ENCODE assay signal across 8 mouse cellular contexts in the genomic region with DNA sequence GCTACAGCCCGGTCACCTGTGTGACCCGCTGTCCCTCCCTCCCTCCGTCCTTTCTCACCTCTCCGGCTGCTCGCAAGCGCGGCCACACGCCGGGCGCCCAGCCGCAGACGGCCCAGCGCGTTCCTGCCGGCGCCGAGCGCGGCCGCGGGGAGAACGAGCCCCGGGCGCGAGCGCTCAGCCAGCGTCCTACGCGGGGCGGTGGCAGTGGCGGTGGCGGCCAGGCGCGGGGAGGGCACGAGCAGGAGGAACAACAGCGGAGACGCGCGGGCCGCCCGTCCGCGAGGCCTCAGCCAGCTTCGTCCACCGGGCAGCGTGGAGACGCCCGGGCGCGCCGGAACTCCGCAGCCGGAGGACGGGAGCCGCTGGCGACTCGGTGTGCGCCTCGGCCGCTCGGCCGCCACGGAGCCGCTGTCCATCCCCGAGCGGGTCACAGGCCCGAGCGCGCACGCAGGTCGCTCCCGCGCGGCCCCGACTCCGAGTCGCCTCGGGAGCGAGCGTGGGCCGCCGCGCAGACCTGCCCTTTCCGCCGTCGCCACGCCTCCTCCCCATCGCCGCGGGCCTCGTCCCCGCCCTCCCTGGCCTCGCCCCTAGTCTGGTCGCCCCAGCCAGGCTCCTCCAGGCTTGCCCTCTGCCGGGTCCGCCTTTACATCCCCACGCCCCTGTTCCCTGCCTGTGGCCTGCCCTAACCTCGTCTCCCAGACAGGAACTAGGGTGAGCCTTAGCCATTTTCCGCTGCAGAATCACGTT. TPM values are rescaled to one million over a fixed set of nuclear protein-coding genes. Genes with fewer than 3 reads are reported as not detected.
DNase-seq lines count a peak whose midpoint lies in the region; ATAC-seq and TF ChIP-seq lines count a peak whose summit lies in the region.

A gene (minus strand): TSS at position 481 of the 747 bp plus-strand sequence.

- TF ChIP-seq CTCF in kidney, postnatal 0 days (IDR thresholded peaks at IDR 0.05; ENCODE audit: low read depth): no peak

- peaks cover 30% of the 10 kb centered on the region for H3K4me1 ChIP-seq in heart, embryonic 13.5 days
- H3K4me1 ChIP-seq in kidney, postnatal 0 days (replicated peaks; ENCODE audit: insufficient read depth, low read length): peaks cover 16% of the 10 kb centered on the region
- peaks cover 49% of the 10 kb centered on the region for H3K4me1 ChIP-seq in liver, embryonic 12.5 days

- peak within 1 kb of the TSS; percentile 87 for H3K4me3 ChIP-seq in heart, embryonic 13.5 days
- peak within 1 kb of the TSS; percentile 70 for H3K4me3 ChIP-seq in kidney, postnatal 0 days (replicated peaks; ENCODE audit: low read depth, low read length)
- peak within 1 kb of the TSS; percentile 75 for H3K4me3 ChIP-seq in liver, embryonic 12.5 days

- no peaks in the 10 kb centered on the region for H3K9me3 ChIP-seq in heart, embryonic 13.5 days
- H3K9me3 ChIP-seq in kidney, postnatal 0 days (replicated peaks; ENCODE audit: low read length): no peaks in the 10 kb centered on the region
- H3K9me3 ChIP-seq in liver, embryonic 12.5 days (replicated peaks): no peaks in the 10 kb centered on the region

- ATAC-seq in heart, embryonic 13.5 days (ENCODE audit: extremely low read depth, insufficient number of reproducible peaks, low FRiP score, low TSS enrichment): peak; percentile 96
- peak; percentile 96 for ATAC-seq in kidney, postnatal 0 days (replicated peaks; ENCODE audit: low FRiP score, low read depth)
- ATAC-seq in liver, embryonic 12.5 days: peak; percentile 98

- peaks cover 5% of the 10 kb centered on the region for H3K36me3 ChIP-seq in heart, embryonic 13.5 days
- H3K36me3 ChIP-seq in kidney, postnatal 0 days (ENCODE audit: insufficient read depth, low read length): no peaks in the 10 kb centered on the region
- H3K36me3 ChIP-seq in liver, embryonic 12.5 days: 0 out of 2 replicates have a peak, but pooled peaks cover 6% of the 10 kb centered on the region
- no peaks in the 10 kb centered on the region for H3K36me3 ChIP-seq in splenic B cell, adult 2 months (ENCODE audit: control insufficient read depth, insufficient read depth, low read length, poor library complexity, severe bottlenecking)

- no peaks in the 10 kb centered on the region for H3K27me3 ChIP-seq in heart, embryonic 13.5 days (replicated peaks)
- no peaks in the 10 kb centered on the region for H3K27me3 ChIP-seq in kidney, postnatal 0 days (ENCODE audit: insufficient read depth, low read length)
- H3K27me3 ChIP-seq in liver, embryonic 12.5 days (replicated peaks): no peaks in the 10 kb centered on the region
- H3K27me3 ChIP-seq in splenic B cell, adult 2 months (ENCODE audit: control insufficient read depth, insufficient read depth, low read length, poor library complexity, severe bottlenecking): no peaks in the 10 kb centered on the region

- peak within 1 kb of the TSS; percentile 90 for H3K9ac ChIP-seq in heart, embryonic 13.5 days
- peak within 1 kb of the TSS; percentile 83 for H3K9ac ChIP-seq in kidney, postnatal 0 days (ENCODE audit: low read depth, low read length)
- H3K9ac ChIP-seq in liver, embryonic 12.5 days: peak within 1 kb of the TSS; percentile 79

- WGBS in heart, embryonic 13.5 days: under 1% methylated on average over 100 of the region's 100 CpGs
- WGBS in kidney, postnatal 0 days: under 1% methylated on average over 73 of the region's 100 CpGs
- under 1% methylated on average over 84 of the region's 100 CpGs for WGBS in liver, embryonic 12.5 days (ENCODE audit: insufficient replicate concordance)

- peak; percentile 74 to 82 for DNase-seq in CD8-positive naive resting alpha-beta T cell, adult 2 months (ENCODE audit: low read depth in 2 of 2, low spot score in 2 of 2)
- peak; percentile 80 for DNase-seq in c-Kit-negative CD71-positive TER-119-positive erythroid progenitor cells, embryonic 14.5 days (ENCODE audit: low read depth, low spot score)
- DNase-seq in fibroblast of lung, adult 2 months (ENCODE audit: low read depth): peak; percentile 86
- peak; percentile 96 for DNase-seq in kidney, postnatal 0 days (ENCODE audit: low spot score)
- peak; percentile 93 for DNase-seq in naive thymus-derived CD4-positive, alpha-beta T cell, adult 2 months (ENCODE audit: low read depth)
- peak; percentile 91 for DNase-seq in splenic B cell, adult 2 months (ENCODE audit: low read depth, low spot score)

- peak within 1 kb of the TSS; percentile 97 for H3K27ac ChIP-seq in heart, embryonic 13.5 days (replicated peaks)
- peak within 1 kb of the TSS; percentile 94 for H3K27ac ChIP-seq in kidney, postnatal 0 days
- H3K27ac ChIP-seq in liver, embryonic 12.5 days: peak within 1 kb of the TSS; percentile 91

- peak within 1 kb of the TSS; percentile 78 for H3K4me2 ChIP-seq in heart, embryonic 13.5 days
- H3K4me2 ChIP-seq in kidney, postnatal 0 days (ENCODE audit: low read length): peak within 1 kb of the TSS; percentile 77
- peak within 1 kb of the TSS; percentile 91 for H3K4me2 ChIP-seq in liver, embryonic 12.5 days

RNA-seq across cellular contexts. Expression of the gene that starts here (rescaled TPM):
- polyA plus RNA-seq in heart, embryonic 13.5 days (2015; fragmentation: Nextera tagmentation; extraction: Ambion mirVana): 14.1 and 14.6 TPM in 2 replicates
- 37.0 and 37.3 TPM in 2 replicates for polyA plus RNA-seq in kidney, postnatal 0 days (2015; fragmentation: Nextera tagmentation; extraction: Ambion mirVana)
- polyA plus RNA-seq in liver, embryonic 12.5 days (2016; fragmentation: Nextera tagmentation; extraction: Ambion mirVana): 8.3 and 9.0 TPM in 2 replicates

Comparison
In these comparisons a context has a peak if more than half of its experiments do, and no peak if none do; other contexts are left out.
1. Peak in every context shown above with its lines: DNase-seq, ATAC-seq, H3K4me3 ChIP-seq and H3K27ac ChIP-seq.